In the genomic region with DNA sequence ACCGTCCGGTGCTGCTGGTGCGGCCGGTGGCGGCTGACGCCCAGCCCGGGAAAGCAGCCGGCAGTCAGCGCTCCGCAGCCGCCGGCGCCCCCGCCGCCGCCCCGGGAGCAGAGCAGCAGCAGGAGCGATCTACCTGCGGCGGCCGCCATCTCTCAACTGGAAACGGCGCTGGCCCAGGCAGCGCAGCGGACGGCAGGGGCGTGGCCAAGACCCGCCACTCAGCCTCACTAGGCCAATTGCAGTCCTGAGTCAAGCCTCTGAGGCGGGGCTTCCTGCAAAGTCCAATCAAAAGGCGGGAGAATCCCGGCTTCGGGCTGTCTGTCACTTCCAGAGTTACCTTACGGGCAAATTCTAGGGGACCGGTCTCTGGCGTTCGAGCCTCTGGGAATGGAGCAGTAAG, we compare ENCODE assay signal across 7 mouse cellular contexts. TPM values are rescaled to one million over a fixed set of nuclear protein-coding genes. Genes with fewer than 3 reads are reported as not detected.
DNase-seq lines count a peak whose midpoint lies in the region; ATAC-seq and TF ChIP-seq lines count a peak whose summit lies in the region.

Gene Mcu, minus strand, starts transcription at position 171 of the 400 bp plus-strand sequence.

- peak; percentile 100 for ATAC-seq in embryonic facial prominence, embryonic 11.5 days (replicated peaks; ENCODE audit: insufficient number of reproducible peaks, low FRiP score, low TSS enrichment, low read depth)
- ATAC-seq in limb, embryonic 12.5 days (ENCODE audit: insufficient number of reproducible peaks, insufficient read depth, low FRiP score, low TSS enrichment, low read depth): peak; percentile 98
- ATAC-seq in midbrain, embryonic 15.5 days (replicated peaks): peak; percentile 100

- H3K9me3 ChIP-seq in embryonic facial prominence, embryonic 11.5 days (replicated peaks; ENCODE audit: control insufficient read depth, low read length): no peaks in the 10 kb centered on the region
- H3K9me3 ChIP-seq in limb, embryonic 12.5 days: no peaks in the 10 kb centered on the region
- no peaks in the 10 kb centered on the region for H3K9me3 ChIP-seq in midbrain, embryonic 15.5 days

- DNase-seq in adrenal gland, postnatal 14 days: peak; percentile 97
- DNase-seq in embryonic facial prominence, embryonic 11.5 days (ENCODE audit: low spot score): peak; percentile 97
- peak; percentile 98 for DNase-seq in heart, adult 18-20 months
- peak; percentile 98 for DNase-seq in kidney, adult 2 months
- DNase-seq in spleen, adult 2 months (ENCODE audit: low read depth in 1 of 2, low spot score in 2 of 2): peak; percentile 71 to 90

- peak; percentile 13 for TF ChIP-seq POLR2A in kidney, adult 2 months (IDR thresholded peaks at IDR 0.05; ENCODE audit: low read depth, low read length)
- peak; percentile 68; the same call in 1 of the 2 replicates for TF ChIP-seq POLR2A in spleen, adult 2 months (IDR thresholded peaks at IDR 0.05; ENCODE audit: low read depth, low read length)

- H3K4me3 ChIP-seq in embryonic facial prominence, embryonic 11.5 days (ENCODE audit: low read depth, low read length): peak within 1 kb of the TSS; percentile 92
- H3K4me3 ChIP-seq in kidney, adult 2 months (ENCODE audit: insufficient read depth, low read depth, low read length): peak within 1 kb of the TSS; percentile 72
- H3K4me3 ChIP-seq in limb, embryonic 12.5 days (replicated peaks): peak within 1 kb of the TSS; percentile 93
- peak within 1 kb of the TSS; percentile 75 for H3K4me3 ChIP-seq in midbrain, embryonic 15.5 days
- H3K4me3 ChIP-seq in spleen, adult 2 months (ENCODE audit: extremely low read depth, insufficient read depth, insufficient read length): peak within 1 kb of the TSS; percentile 93

- no peak within 1 kb of the TSS; the same call in 1 of the 2 replicates for H3K27ac ChIP-seq in embryonic facial prominence, embryonic 11.5 days (replicated peaks; ENCODE audit: low read depth, low read length)
- H3K27ac ChIP-seq in kidney, adult 2 months (ENCODE audit: insufficient read depth, low read depth, low read length): peak within 1 kb of the TSS; percentile 6
- peak within 1 kb of the TSS; percentile 90 for H3K27ac ChIP-seq in limb, embryonic 12.5 days
- peak within 1 kb of the TSS; percentile 89 for H3K27ac ChIP-seq in midbrain, embryonic 15.5 days
- no peak within 1 kb of the TSS; the same call in 1 of the 2 replicates for H3K27ac ChIP-seq in spleen, adult 2 months (ENCODE audit: insufficient read depth, low read length)

- H3K27me3 ChIP-seq in embryonic facial prominence, embryonic 11.5 days (ENCODE audit: control insufficient read depth, insufficient read depth, low read length): no peaks in the 10 kb centered on the region
- no peaks in the 10 kb centered on the region for H3K27me3 ChIP-seq in kidney, adult 2 months (replicated peaks; ENCODE audit: control insufficient read depth, insufficient read depth, low read length)
- H3K27me3 ChIP-seq in limb, embryonic 12.5 days: no peaks in the 10 kb centered on the region
- H3K27me3 ChIP-seq in midbrain, embryonic 15.5 days (replicated peaks): no peaks in the 10 kb centered on the region
- H3K27me3 ChIP-seq in spleen, adult 2 months (ENCODE audit: control insufficient read depth, insufficient read depth, low read length): 0 out of 2 replicates have a peak, but pooled peaks cover 2% of the 10 kb centered on the region

- WGBS in embryonic facial prominence, embryonic 11.5 days: under 1% methylated on average over 29 of the region's 36 CpGs
- WGBS in kidney, adult 2 months: 1% methylated on average over 36 of the region's 36 CpGs
- under 1% methylated on average over 36 of the region's 36 CpGs for WGBS in limb, embryonic 12.5 days
- under 1% methylated on average over 35 of the region's 36 CpGs for WGBS in midbrain, embryonic 15.5 days
- under 1% methylated on average over 36 of the region's 36 CpGs for WGBS in spleen, adult 2 months

- H3K4me2 ChIP-seq in embryonic facial prominence, embryonic 11.5 days (ENCODE audit: low read depth, low read length): peak within 1 kb of the TSS; percentile 81
- peak within 1 kb of the TSS; percentile 85 for H3K4me2 ChIP-seq in limb, embryonic 12.5 days
- H3K4me2 ChIP-seq in midbrain, embryonic 15.5 days: peak within 1 kb of the TSS; percentile 77

- H3K4me1 ChIP-seq in embryonic facial prominence, embryonic 11.5 days (ENCODE audit: control insufficient read depth, insufficient read depth, low read length): no peaks in the 10 kb centered on the region
- peaks cover 8% of the 10 kb centered on the region for H3K4me1 ChIP-seq in kidney, adult 2 months (ENCODE audit: control insufficient read depth, insufficient read depth, low read length)
- H3K4me1 ChIP-seq in limb, embryonic 12.5 days (replicated peaks): peaks cover 32% of the 10 kb centered on the region
- peaks cover 25% of the 10 kb centered on the region for H3K4me1 ChIP-seq in midbrain, embryonic 15.5 days
- no peaks in the 10 kb centered on the region; the same call in 1 of the 2 replicates for H3K4me1 ChIP-seq in spleen, adult 2 months (ENCODE audit: control insufficient read depth, insufficient read depth, insufficient read length)

- TF ChIP-seq CTCF in kidney, adult 2 months (conservative IDR thresholded peaks at IDR 0.05; ENCODE audit: insufficient read depth, insufficient read length, low read depth, low read length): no peak
- no peak for TF ChIP-seq CTCF in spleen, adult 2 months (IDR thresholded peaks at IDR 0.05; ENCODE audit: extremely low read depth, insufficient read depth, insufficient read length, insufficient replicate concordance)

- H3K9ac ChIP-seq in embryonic facial prominence, embryonic 11.5 days (replicated peaks; ENCODE audit: low read length): peak within 1 kb of the TSS; percentile 92
- peak within 1 kb of the TSS; percentile 96 for H3K9ac ChIP-seq in limb, embryonic 12.5 days (replicated peaks)
- H3K9ac ChIP-seq in midbrain, embryonic 15.5 days: peak within 1 kb of the TSS; percentile 71

- H3K36me3 ChIP-seq in embryonic facial prominence, embryonic 11.5 days (replicated peaks; ENCODE audit: control insufficient read depth, insufficient read depth, low read depth, low read length): no peaks in the 10 kb centered on the region
- no peaks in the 10 kb centered on the region for H3K36me3 ChIP-seq in kidney, adult 2 months (ENCODE audit: control insufficient read depth, insufficient read depth, low read length)
- no peaks in the 10 kb centered on the region for H3K36me3 ChIP-seq in limb, embryonic 12.5 days
- no peaks in the 10 kb centered on the region for H3K36me3 ChIP-seq in midbrain, embryonic 15.5 days (replicated peaks)
- H3K36me3 ChIP-seq in spleen, adult 2 months (ENCODE audit: control insufficient read depth, insufficient read depth, low read length): no peaks in the 10 kb centered on the region

RNA-seq across cellular contexts. Expression of gene Mcu, which starts in this region (rescaled TPM):
- total RNA-seq in adrenal gland, postnatal 14 days (2021): 33.6 and 36.5 TPM in 2 replicates
- 25.3 and 25.6 TPM in 2 replicates for polyA plus RNA-seq in embryonic facial prominence, embryonic 11.5 days (2014; fragmentation: Nextera tagmentation; extraction: Ambion mirVana)
- total RNA-seq in heart, adult 18-20 months (2021): 10 to 100 TPM; 21.3 to 22.6 TPM
- polyA plus RNA-seq in kidney, adult 2 months (2012; rRNA removed): 14.4 and 16.2 TPM in 2 replicates
- 45.3 and 48.4 TPM in 2 replicates for polyA plus RNA-seq in limb, embryonic 12.5 days (2016; fragmentation: Nextera tagmentation; extraction: Ambion mirVana)
- polyA plus RNA-seq in midbrain, embryonic 15.5 days (2015; fragmentation: Nextera tagmentation; extraction: Ambion mirVana): 25.9 and 29.8 TPM in 2 replicates
- 5.3 and 6.6 TPM in 2 replicates for polyA plus RNA-seq in spleen, adult 2 months (2012; rRNA removed)

Comparison
In these comparisons a context has a peak if more than half of its experiments do, and no peak if none do; other contexts are left out.
1. H3K27ac ChIP-seq: peak in kidney, adult 2 months (single experiment), limb, embryonic 12.5 days (single experiment) and midbrain, embryonic 15.5 days (single experiment); none in embryonic facial prominence, embryonic 11.5 days (single experiment) and spleen, adult 2 months (single experiment).
2. Peak in every context shown above with its lines, with median percentiles within 50 percentile points of each other: DNase-seq, ATAC-seq, H3K4me2 ChIP-seq, H3K4me3 ChIP-seq and H3K9ac ChIP-seq.